Mouse (Mus musculus): Measurements from ENCODE around the gene Reep6.

The Reep6 gene

DNA sequence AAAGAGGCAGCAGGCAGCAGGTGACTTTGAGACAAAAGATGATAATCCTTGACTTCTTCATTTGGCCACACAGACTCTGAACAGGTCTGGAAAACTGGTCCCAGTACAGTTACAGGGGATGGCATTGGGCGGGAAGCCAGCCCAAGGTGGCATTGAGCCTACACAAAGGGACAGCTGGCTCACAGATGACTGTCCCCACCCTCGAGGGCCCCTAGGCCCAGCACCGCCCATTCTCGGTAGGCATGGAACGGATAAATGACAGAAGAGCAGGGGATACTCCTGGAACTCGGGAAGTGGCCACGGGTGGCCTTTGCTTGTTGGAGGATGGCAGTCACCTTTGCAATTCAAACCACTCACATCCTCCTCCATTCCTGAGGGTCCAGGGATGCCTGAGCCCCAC is 55.6 kb downstream of the Reep6 start:
- no peak for DNase-seq (ENCODE audit: low spot score in 2 of 2)
